Mouse (Mus musculus): ENCODE measurements around the gene Zfp281.

Gene Zfp281

GRCm38 (mm10) chr1:136613300-136613751, 11.4 kb upstream of the Zfp281 start:
- no peak for DNase-seq (ENCODE audit: low read depth, low spot score)

DNA sequence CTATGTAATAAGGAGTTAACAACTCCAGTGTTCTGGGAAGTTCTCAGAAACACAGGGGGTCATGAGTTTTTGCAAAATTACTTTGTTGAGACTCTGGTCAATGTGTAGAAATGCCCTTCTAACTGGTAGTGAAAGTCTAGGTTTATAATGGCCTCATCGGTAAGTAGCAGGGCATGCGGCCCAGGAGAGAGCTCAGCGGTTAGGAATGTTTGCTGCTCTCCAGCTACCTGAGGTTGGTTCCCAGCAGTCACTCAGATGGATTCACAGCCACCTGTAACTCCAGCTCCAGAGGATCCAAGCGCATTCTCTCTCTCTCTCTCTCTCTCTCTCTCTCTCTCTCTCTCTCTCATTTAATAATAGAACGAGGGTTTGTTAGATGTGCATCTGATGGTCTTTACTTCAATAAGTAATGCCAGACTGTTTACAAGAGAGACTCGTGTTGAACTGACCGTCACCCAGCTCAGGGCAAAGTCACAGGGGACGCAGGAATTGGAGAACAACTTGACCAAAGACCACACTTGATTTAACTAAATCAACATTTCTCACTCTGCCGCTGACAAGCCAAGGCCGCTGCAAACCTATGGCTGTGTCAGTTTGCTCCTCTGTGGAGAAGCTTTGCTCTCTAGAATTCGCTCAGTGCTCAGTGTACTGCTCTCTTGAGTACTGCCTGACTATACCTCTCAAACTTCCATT, 9.8 kb upstream of the Zfp281 start:
- DNase-seq (ENCODE audit: low read depth, low spot score), result no peak

DNA sequence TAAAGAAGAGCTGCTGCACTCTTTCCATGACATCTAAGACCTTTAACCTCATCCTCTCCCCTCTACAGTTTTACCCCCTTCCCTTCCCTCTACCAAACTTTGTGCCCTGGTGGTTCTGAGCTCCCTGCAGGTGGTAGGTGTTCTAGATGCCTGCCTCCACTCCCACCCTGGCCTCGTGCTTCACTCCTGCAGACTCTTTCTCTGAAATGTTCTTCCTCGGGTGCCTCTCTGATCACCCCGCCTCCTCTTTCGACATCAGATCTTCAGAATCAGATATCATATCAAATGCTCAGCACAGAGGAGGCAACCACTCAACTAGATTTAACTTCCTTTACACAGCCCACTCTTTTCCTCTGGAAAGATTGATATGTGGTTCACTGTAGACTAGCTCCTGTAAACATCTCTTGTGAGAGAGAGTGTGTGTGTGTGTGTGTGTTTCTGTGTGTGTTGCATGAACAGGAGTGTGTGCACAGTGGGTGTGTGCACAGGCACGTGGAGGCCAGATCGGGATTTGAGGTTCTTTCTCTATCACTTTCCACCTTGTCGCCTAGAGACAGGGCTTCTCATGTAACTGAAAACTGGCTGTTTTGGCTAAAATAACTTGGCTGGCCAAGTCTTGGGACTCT, 7.4 kb upstream of the Zfp281 start:
- no peak for DNase-seq (ENCODE audit: low read depth, low spot score)

- DNase-seq (ENCODE audit: low read depth, low spot score), result no peak
These were observed 6.1 kb upstream of the Zfp281 start for GRCm38 (mm10) chr1:136618570-136618969.

DNA sequence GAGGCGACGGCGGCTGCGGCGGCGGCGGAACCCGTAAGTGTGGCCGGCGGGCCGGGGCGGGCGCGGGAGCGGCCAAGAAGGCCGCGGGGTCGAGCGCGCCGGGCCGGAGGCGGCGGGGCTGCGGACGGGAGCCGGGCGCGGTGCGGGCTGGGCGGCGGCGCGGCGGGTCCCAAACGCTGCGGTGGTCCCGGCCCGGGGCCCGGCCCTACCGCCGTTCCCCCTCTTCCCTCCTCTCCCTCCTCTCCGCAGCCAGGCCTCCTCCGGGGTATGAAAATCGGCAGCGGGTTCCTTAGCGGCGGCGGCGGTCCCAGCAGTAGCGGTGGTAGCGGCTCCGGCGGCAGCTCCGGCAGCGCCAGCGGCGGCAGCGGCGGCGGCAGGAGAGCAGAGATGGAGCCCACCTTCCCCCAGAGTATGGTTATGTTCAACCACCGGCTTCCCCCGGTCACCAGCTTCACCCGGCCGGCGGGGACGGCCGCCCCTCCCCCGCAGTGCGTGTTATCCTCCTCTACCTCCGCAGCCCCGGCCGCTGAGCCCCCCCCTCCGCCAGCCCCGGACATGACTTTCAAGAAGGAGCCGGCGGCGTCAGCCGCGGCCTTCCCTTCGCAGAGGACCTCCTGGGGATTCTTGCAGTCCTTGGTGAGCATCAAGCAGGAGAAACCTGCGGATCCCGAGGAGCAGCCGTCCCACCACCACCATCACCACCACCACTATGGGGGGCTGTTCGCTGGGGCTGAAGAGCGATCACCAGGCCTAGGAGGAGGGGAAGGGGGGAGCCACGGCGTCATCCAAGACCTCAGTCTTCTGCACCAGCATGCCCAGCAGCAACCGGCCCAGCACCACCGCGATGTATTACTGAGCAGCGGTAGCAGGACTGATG, 556 bp downstream of the Zfp281 start:
- DNase-seq (ENCODE audit: low read depth, low spot score), result peak; percentile 66

- no peak for DNase-seq (ENCODE audit: low read depth, low spot score)
These were observed 1.4 kb downstream of the Zfp281 start for GRCm38 (mm10) chr1:136626141-136626540.

DNA sequence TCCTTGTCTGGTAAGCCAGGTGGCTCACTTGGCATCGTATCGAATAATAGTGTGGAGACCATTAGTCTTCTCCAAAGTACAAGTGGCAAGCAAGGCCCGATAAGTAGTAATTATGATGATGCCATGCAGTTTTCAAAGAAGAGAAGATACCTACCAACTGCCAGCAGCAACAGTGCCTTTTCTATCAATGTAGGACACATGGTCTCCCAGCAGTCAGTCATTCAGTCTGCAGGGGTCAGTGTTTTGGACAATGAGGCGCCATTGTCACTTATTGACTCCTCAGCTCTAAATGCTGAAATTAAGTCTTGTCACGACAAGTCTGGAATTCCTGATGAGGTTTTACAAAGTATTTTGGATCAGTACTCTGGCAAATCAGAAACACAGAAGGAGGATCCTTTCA, 2.1 kb downstream of the Zfp281 start:
- no peak for DNase-seq (ENCODE audit: low read depth, low spot score)

DNA sequence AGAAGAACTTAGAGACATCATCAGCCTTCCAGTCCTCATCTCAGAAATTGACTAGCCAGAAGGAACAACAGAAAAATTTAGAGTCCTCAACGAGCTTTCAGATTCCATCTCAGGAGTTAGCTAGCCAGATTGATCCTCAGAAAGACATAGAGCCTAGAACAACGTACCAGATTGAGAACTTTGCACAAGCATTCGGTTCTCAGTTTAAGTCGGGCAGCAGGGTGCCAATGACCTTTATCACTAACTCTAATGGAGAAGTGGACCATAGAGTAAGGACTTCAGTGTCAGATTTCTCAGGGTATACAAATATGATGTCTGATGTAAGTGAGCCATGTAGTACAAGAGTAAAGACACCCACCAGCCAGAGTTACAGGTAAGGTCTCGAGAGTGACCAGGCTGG, 2.9 kb downstream of the Zfp281 start:
- DNase-seq (ENCODE audit: low read depth, low spot score), result no peak

DNA sequence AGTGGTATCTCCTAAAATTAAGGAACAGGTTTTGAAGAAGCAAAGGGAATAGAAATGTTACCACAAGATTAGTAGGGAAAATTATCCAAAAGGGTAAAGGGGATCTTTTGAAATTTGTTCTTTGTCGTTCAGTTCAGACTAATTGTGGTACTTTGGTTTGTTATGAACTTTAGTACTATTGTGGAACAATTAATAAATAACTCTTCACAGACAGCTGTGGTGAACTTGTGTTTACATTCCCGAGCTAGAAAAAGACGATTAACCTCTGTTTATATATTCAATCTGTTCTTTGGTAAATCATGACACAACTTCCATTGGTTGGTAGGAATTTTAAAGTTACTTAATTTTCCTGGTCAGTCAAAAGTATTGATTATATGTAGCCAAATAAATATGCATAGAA, 8.2 kb downstream of the Zfp281 start:
- DNase-seq (ENCODE audit: low read depth, low spot score), result no peak

GRCm38 (mm10) chr1:136635644-136636043, 10.9 kb downstream of the Zfp281 start:
- no peak for DNase-seq (ENCODE audit: low read depth, low spot score)

DNA sequence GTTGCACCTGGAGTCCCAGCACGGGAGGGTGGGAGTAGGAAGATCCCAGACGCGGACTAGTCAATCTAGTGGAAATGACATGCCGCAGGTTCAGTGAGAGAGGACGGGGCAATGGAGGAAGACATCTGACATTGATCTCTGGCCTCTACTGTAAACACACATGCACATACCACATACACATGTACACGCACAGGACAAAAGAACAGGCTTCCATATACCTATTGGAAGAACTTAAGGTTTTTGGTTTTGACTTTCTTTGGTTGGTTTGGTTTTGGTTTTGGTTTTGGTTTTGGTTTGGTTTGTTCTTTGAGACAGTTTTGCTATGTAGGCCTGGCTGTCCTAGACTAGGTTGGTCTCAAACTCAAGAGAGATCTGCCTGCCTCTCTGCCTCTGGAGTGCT, 12.2 kb downstream of the Zfp281 start:
- no peak for DNase-seq (ENCODE audit: low read depth, low spot score)

DNA sequence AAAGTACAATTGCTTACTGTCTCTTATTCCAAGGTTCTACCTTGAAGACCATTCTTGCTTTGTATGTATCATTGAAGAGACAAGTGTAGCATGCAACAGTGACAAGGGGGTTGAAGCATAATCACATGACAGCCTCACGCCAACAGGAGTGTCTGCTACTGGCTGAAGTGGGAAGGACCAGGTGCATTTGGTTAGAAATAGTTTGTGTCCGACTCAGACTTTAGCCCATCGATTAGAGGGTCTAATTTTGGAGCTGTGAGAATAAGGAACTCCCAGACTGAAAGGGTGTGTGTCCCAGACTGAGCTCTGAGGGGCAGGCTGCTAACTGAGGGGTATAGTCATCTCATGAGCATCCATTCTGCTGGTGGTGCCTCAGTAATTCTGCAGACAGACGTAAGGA, 13.0 kb downstream of the Zfp281 start:
- no peak for DNase-seq (ENCODE audit: low read depth, low spot score)

- no peak for DNase-seq (ENCODE audit: low read depth, low spot score)
These were observed 13.5 kb downstream of the Zfp281 start for GRCm38 (mm10) chr1:136638211-136638610.

GRCm38 (mm10) chr1:136638699-136639098, 14.0 kb downstream of the Zfp281 start:
- DNase-seq (ENCODE audit: low read depth, low spot score), result no peak

GRCm38 (mm10) chr1:136639221-136639620, 14.5 kb downstream of the Zfp281 start:
- DNase-seq (ENCODE audit: low read depth, low spot score), result no peak

- DNase-seq (ENCODE audit: low read depth, low spot score), result no peak
These were observed 18.0 kb downstream of the Zfp281 start for GRCm38 (mm10) chr1:136642701-136643100.

DNA sequence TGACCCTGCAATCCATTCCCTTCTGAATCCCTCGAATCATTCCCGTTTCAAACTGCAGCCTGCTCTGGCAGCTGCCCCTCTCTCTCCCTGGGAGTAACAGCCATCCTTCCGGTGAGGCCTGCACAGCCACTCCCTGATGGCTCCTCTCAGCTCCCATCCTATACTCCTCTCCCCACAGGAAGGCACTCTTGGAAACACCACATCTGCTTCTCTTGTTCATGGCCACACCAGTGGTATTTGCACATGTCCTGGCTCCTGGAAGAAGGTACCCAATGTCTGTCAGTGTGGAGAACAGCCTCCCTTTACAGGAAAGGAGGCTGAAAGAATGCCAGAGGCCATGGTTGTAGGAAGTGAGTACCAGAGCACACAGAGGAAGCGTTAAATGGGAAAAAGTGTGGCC, 19.8 kb downstream of the Zfp281 start:
- DNase-seq (ENCODE audit: low read depth, low spot score), result no peak

DNA sequence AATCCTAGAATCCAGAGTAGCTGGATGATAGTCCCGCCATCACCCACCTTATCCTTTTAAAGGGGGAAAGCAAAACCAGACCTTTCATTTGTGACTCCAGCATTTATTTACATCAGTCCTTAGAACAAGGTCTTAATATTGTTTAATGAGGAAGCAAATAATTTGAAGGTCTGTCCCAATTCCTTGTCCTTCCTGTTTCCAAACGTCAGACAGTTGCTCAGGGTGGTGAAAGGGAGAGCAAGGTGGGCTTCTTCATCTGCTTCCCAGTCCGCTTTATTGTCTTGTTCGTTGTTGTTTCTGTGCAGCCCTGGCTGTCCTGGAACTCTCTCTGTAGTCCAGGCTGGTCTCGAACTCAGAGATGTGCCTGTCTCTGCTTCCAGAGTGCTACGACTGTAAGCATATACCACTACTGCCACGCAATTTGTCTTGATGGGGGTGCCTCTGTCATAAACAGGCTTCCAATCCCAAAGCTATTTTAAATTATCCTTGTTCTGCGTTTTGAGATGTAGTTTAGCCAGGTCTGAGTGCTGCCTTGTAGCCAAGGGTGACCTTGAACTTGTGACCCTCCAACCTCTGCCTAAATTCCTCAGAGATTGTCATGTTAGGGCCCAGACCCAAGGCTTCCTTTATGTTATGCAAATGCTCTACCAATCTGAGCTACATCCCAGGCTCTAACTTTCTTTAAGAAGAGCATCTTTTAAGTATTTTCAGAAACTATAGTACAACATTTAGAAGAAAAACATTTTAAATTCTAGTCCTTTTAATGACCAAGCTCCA, 21.3 kb downstream of the Zfp281 start:
- no peak for DNase-seq (ENCODE audit: low read depth, low spot score)

DNA sequence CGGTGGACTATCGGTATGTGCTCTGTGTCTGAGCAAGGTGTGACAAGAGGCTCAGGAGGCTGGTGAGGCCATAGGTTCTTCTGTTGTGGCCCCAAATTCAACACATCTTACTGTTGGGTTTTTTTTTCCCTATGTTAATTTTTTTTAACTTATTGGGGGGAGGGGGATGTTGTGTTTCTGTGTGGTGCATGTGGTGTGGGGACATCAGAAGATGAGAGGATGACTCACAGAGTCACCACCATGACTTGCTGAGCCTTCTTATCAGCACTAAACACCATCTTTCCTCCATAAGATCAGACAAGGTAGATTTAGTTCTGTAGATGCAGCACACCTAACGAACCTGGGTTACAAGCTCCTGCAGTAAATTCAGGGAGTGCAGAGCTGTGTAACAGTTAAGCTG, 27.4 kb downstream of the Zfp281 start:
- DNase-seq (ENCODE audit: low read depth, low spot score), result no peak

- DNase-seq (ENCODE audit: low read depth, low spot score), result no peak
These were observed 28.8 kb downstream of the Zfp281 start for GRCm38 (mm10) chr1:136653526-136653925.

DNA sequence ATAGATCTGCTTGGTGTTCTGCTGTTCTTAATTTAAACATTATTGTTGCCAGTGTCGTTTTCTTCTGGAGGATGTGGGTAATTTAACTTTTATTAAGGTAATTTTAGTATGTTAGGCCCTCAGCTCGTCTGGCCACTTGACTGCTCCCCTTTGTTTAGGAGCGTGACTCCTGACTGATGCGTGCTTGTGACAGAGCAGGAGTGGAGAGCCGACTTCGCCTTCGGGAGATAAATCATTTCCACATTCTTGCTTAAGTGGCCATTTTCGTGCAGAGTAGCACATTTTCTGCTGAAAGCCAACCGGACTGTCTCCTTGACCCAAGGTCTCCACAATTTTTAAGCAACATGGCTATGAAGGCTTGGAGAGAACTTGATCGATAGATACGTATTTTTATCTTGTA, 29.7 kb downstream of the Zfp281 start:
- no peak for DNase-seq (ENCODE audit: low read depth, low spot score)

DNA sequence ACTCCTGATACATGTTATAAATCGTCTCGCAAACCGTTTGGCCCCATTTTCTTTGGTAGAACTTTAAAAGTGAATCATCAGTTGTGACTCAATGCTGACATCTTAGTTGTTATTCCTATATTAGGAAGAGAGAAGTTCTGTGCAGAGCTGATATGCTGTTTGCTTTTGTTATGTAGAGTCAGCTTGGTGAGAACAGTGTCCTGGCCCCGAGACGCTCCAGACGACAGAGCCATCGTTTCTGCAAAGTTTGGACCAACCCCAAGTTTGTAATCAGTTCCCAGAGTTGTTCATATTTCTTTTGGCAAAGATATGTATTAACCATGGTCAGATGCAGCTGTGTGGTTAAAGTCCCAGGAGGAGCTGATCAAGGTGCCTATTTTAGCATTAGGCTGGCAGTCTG, 31.9 kb downstream of the Zfp281 start:
- no peak for DNase-seq (ENCODE audit: low read depth, low spot score)
